Mouse (Mus musculus): ENCODE measurements around the gene Lep.

The Lep gene

DNA sequence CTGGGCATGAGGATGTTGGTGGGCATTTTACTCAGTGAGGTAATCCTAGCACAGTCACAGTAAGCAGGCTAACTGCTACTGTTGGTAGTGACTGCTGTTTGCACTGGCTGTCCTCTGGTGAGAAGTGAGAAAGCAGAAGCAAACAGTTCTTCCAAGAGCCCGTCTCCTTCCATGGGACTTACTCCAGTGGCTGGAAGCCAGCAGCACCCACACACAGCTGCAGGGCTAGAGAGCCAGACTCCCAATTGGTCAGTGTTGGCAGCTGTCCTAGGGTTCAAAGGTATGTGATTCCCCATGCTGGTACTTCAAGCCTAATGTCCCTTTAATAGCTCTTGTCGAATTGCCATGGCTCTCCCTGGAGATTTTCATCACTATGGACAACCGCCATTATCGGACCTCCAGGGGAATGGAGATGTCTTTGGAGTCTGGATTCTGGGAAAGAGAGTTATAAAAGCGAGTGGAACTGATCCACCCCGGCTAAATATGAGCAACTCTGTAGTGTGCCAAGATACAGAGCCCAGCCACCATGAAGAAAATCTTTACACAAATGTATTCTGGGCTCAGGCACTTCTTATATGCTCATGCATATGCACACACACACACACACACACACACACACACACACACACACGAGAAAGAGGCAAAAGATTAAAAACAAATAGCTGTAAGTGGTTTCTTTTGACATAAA, 57.5 kb downstream of the Lep start:
- no peak for DNase-seq (ENCODE audit: low spot score)

DNA sequence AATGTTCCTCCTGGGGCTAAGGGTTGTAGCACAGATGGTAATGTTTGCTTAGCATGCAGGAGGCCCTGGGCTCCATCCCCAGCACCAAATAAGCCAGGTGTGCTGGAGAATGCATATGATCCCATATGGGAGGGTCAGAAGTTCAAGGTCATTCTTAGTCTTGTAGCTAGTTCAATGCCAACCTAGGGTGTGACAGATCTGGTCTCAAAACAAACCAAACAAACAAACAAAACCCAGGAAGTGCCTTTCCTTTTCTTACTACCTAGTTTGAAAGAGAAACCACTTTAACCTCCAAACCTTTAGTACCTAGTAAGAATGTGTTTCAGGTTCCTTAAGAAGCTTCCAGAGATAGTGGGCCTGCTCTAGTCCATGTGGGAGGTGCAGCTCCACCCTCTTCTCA, 58.2 kb downstream of the Lep start:
- DNase-seq (ENCODE audit: low spot score) = no peak

DNA sequence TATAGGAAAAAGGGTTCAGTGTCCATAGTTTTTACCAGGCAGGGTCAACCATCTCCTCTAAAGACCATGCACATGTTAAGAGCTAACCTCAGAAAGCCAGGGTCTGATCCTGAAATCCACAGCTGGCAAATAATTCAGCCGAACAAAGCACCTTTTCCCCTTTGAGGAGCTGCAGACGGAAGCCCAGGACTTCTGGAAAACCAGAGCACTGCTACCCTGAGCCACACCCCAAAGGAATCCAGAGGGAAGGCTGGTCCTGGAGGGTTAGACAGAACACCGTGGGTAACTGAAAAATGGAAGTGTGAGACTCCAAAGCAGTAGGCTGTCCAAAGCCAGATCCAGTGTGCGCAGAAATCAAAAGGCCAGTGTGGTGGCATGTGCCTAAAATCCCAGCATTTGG, 58.9 kb downstream of the Lep start:
- no peak for DNase-seq (ENCODE audit: low spot score)

DNA sequence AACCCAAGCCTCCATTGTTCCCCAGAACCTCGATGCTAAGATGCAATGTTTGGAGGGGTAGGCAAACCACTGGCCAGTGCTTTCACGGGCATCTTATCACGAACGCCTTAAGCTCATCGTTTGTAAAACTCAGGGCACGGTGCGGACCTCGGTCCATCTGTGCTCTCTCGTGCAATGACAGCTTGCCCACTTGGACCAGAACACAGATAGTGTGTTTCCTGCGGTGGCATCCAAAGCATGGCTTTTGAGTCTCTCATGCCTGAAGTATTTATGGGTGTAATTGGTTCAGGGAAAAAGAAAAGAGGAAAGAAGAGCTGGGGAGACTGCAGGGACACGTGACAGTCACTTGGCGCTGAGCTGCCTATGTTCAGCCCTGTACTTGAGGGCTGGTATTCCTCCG, 60.0 kb downstream of the Lep start:
- no peak for DNase-seq (ENCODE audit: low spot score)

Measured in urinary bladder, postnatal 10 days (tissue).